Mouse (Mus musculus) megakaryocyte, embryonic 14.5 days (primary cell): ENCODE measurements around the gene Tln1.

ENCODE experiments used
- FLI1 ChIP-seq: IDR thresholded peaks from 2 replicates; pipeline ENCODE4 v1.6.1; 2012; ENCODE audit warnings: low read length, inconsistent platforms, mixed read lengths
- GATA1 ChIP-seq: IDR thresholded peaks from 3 replicates; pipeline ENCODE4 v1.6.1; 2012; ENCODE audit warnings: mixed read lengths, low read length, inconsistent platforms, borderline replicate concordance

DNA sequence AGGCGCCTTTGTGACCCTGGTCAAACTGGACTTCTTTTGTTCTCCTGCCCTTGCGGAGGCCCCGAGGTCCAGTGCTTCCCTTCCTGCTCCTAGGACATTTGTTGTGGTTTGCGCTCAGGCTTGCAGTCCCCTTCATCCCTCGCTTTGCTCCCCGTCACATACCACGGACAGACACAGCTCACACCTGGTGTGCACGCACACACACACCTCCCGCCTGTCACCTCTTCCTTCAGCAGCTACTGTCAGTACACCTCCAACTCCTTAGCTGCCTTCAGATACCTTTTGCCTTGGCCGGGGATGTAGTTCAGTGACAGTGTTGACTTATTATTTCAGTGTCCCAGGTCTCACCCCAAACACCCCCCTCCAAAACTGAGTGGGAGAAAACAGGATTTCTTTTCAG, 23.2 kb upstream of the Tln1 start:
- no peak for TF ChIP-seq GATA1
- TF ChIP-seq FLI1: no peak
